Mouse (Mus musculus) A20 (cell line): ENCODE results near the gene Asxl2.

Experiments
- DNase-seq: peaks from one replicate; pipeline ENCODE4 v3.0.0-alpha.2; 2011; ENCODE audit warnings: low read depth, low spot score

Asxl2 gene

GRCm38 (mm10) chr12:3546781-3547180 is 120.1 kb downstream of the Asxl2 start:
- DNase-seq = no peak

- no peak for DNase-seq
Observed at GRCm38 (mm10) chr12:3547506-3547905, 120.8 kb downstream of the Asxl2 start.

- no peak for DNase-seq
Observed at GRCm38 (mm10) chr12:3547911-3548310, 121.3 kb downstream of the Asxl2 start.

- no peak for DNase-seq
Observed at GRCm38 (mm10) chr12:3548582-3549211, 122.0 kb downstream of the Asxl2 start.

GRCm38 (mm10) chr12:3550280-3550679 is 123.6 kb downstream of the Asxl2 start:
- DNase-seq = peak; percentile 48
